Mouse (Mus musculus) heart, embryonic 14.5 days (tissue): ENCODE measurements around the gene Fam204a. TPM values are rescaled to one million over a fixed set of nuclear protein-coding genes. Genes with fewer than 3 reads are reported as not detected.
A peak's percentile ranks its signal among the peaks of the same experiment; 100 is the strongest.

Experiments used
- ATAC-seq: fragments of 200-750 bp; cut with Nextera tagmentation; 2 replicates; pipeline ENCODE4 v1.8.0; 2017; ENCODE audit warnings: low read depth, moderate TSS enrichment; ENCODE audit not compliant: insufficient number of reproducible peaks, insufficient read depth, low FRiP score
- H3K27ac ChIP-seq, 2 experiments: fragments of 200-500 bp in 1 of 2; fragments of 300-500 bp in 1 of 2; sonication (generic) in 1 of 2; replicated peaks in 1 of 2; 2 replicates each; pipeline ENCODE4 v1.5.1; 2012 to 2014; ENCODE audit warnings: low read depth in 2 of 2, low read length in 2 of 2, control low read depth in 1 of 2, mild to moderate bottlenecking in 1 of 2, mixed read lengths in 1 of 2; ENCODE audit not compliant: control insufficient read depth in 1 of 2, insufficient read depth in 1 of 2
- H3K27me3 ChIP-seq: fragments of 300-500 bp; sonication (generic); 2 replicates; pipeline ENCODE4 v1.6.1; 2014; ENCODE audit warnings: mild to moderate bottlenecking, low read length, control low read depth; ENCODE audit not compliant: control insufficient read depth, insufficient read depth
- H3K36me3 ChIP-seq: fragments of 300-500 bp; sonication (generic); 2 replicates; pipeline ENCODE4 v1.6.1; 2014; ENCODE audit warnings: mild to moderate bottlenecking, control low read depth, low read length, mixed read lengths; ENCODE audit not compliant: control insufficient read depth, insufficient read depth
- H3K4me1 ChIP-seq, 2 experiments: fragments of 200-500 bp in 1 of 2; fragments of 300-500 bp in 1 of 2; sonication (generic) in 1 of 2; 2 replicates each; pipeline ENCODE4 v1.6.1; 2012 to 2014; ENCODE audit warnings: low read length in 2 of 2, control low read depth in 1 of 2, mixed read lengths in 1 of 2; ENCODE audit not compliant: control insufficient read depth in 2 of 2, insufficient read depth in 2 of 2
- H3K4me2 ChIP-seq: fragments of 300-500 bp; sonication (generic); 2 replicates; pipeline ENCODE4 v1.6.1; 2014; ENCODE audit warnings: mild to moderate bottlenecking, low read length
- H3K4me3 ChIP-seq, 2 experiments: fragments of 200-500 bp in 1 of 2; fragments of 300-500 bp in 1 of 2; sonication (generic) in 1 of 2; 2 replicates each; pipeline ENCODE4 v1.5.1; 2012 to 2014; ENCODE audit warnings: low read length in 2 of 2, mild to moderate bottlenecking in 2 of 2, control low read depth in 1 of 2, low read depth in 1 of 2, moderate library complexity in 1 of 2; ENCODE audit not compliant: control insufficient read depth in 1 of 2, insufficient read depth in 1 of 2
- H3K9ac ChIP-seq: fragments of 300-500 bp; sonication (generic); 2 replicates; pipeline ENCODE4 v1.6.1; 2014; ENCODE audit warnings: mild to moderate bottlenecking, low read length
- H3K9me3 ChIP-seq: fragments of 300-500 bp; sonication (generic); 2 replicates; pipeline ENCODE4 v1.6.1; 2016; ENCODE audit warnings: low read length, control low read depth; ENCODE audit not compliant: control insufficient read depth
- WGBS: fragments of 180-500 bp; shearing (Covaris S2); extraction: QIAGEN DNeasy Blood & Tissue Kit; methylation state at CpG from one replicate; pipeline ENCODE4 v1.1.7; 2014; 5-methylcytosine and 5-hydroxymethylcytosine counted together
- polyA plus RNA-seq: library from polyadenylated mRNA; unstranded; fragments of >200 nt; fragmentation: Nextera tagmentation; extraction: Ambion mirVana; gene quantifications from 2 replicates; pipeline ENCODE4 v1.2.1, GENCODE M21; 2014

The Fam204a gene
- polyA plus RNA-seq: 34.5 and 35.9 TPM in 2 replicates

GRCm38 (mm10) chr19:60225899-60226844 is at the start of gene Fam204a:
Fam204a (minus strand) TSS chr19:60226701.
- peak within 1 kb of the TSS; percentile 84 to 95 for H3K4me3 ChIP-seq
- peaks cover 2 to 8% of the 10 kb centered on the region in 2 experiments for H3K4me1 ChIP-seq
- ATAC-seq: peak; percentile 96
- H3K27ac ChIP-seq: peak within 1 kb of the TSS; percentile 95 to 99
- peak within 1 kb of the TSS; percentile 68 for H3K4me2 ChIP-seq
- no peaks in the 10 kb centered on the region for H3K36me3 ChIP-seq
- no peaks in the 10 kb centered on the region for H3K27me3 ChIP-seq
- under 1% methylated on average over 64 of the region's 68 CpGs for WGBS
- H3K9me3 ChIP-seq: no peaks in the 10 kb centered on the region
- H3K9ac ChIP-seq: peak within 1 kb of the TSS; percentile 97

GRCm38 (mm10) chr19:60265789-60266188 is 39.3 kb upstream of the Fam204a start:
- Histone ChIP-seq H3K9me3 (no peaks in the 10 kb centered on the region), H3K4me2 (no peak overlapping the region)
- WGBS: 43% methylated on average over 1 of the region's 1 CpGs

GRCm38 (mm10) chr19:60260689-60261088 is 34.2 kb upstream of the Fam204a start:
- no peaks in the 10 kb centered on the region for H3K27me3 ChIP-seq
- no peaks in the 10 kb centered on the region for H3K4me1 ChIP-seq
- H3K4me3 ChIP-seq: no peak overlapping the region
- no peak overlapping the region for H3K27ac ChIP-seq
- no peak overlapping the region for H3K4me2 ChIP-seq
- no peak overlapping the region for H3K9ac ChIP-seq
- ATAC-seq: no peak
- no peaks in the 10 kb centered on the region for H3K9me3 ChIP-seq
- 80% methylated on average over 5 of the region's 5 CpGs for WGBS
- no peaks in the 10 kb centered on the region for H3K36me3 ChIP-seq

More at GRCm38 (mm10) chr19:60265789-60266188, 39.3 kb upstream of the Fam204a start:
- Histone ChIP-seq H3K9ac (no peak overlapping the region), H3K4me3 (no peak overlapping the region), H3K27ac (no peak overlapping the region), H3K36me3 (no peaks in the 10 kb centered on the region), H3K27me3 (no peaks in the 10 kb centered on the region), H3K4me1 (no peaks in the 10 kb centered on the region)
- ATAC-seq: no peak

GRCm38 (mm10) chr19:60252021-60252420 is 25.5 kb upstream of the Fam204a start:
- no peaks in the 10 kb centered on the region for H3K4me1 ChIP-seq
- WGBS: 34% methylated on average over 2 of the region's 2 CpGs
- ATAC-seq: no peak

GRCm38 (mm10) chr19:60251197-60251596 is 24.7 kb upstream of the Fam204a start:
- ATAC-seq: no peak
- Histone ChIP-seq H3K27ac (no peak overlapping the region), H3K27me3 (no peaks in the 10 kb centered on the region), H3K9me3 (no peaks in the 10 kb centered on the region), H3K9ac (no peak overlapping the region), H3K4me3 (no peak overlapping the region), H3K4me2 (no peak overlapping the region), H3K4me1 (no peaks in the 10 kb centered on the region), H3K36me3 (no peaks in the 10 kb centered on the region)
- WGBS: 77% methylated on average over 9 of the region's 9 CpGs

More at GRCm38 (mm10) chr19:60252021-60252420, 25.5 kb upstream of the Fam204a start:
- no peak overlapping the region for H3K4me3 ChIP-seq
- no peak overlapping the region for H3K9ac ChIP-seq
- H3K4me2 ChIP-seq: no peak overlapping the region
- no peaks in the 10 kb centered on the region for H3K9me3 ChIP-seq
- no peaks in the 10 kb centered on the region for H3K36me3 ChIP-seq
- no peaks in the 10 kb centered on the region for H3K27me3 ChIP-seq
- H3K27ac ChIP-seq: no peak overlapping the region

- H3K9ac ChIP-seq: no peak overlapping the region
- 84% methylated on average over 3 of the region's 3 CpGs for WGBS
- H3K4me1 ChIP-seq: no peaks in the 10 kb centered on the region
- no peaks in the 10 kb centered on the region for H3K27me3 ChIP-seq
- no peak overlapping the region for H3K27ac ChIP-seq
- no peak for ATAC-seq
- no peak overlapping the region for H3K4me2 ChIP-seq
- H3K4me3 ChIP-seq: no peak overlapping the region
- no peaks in the 10 kb centered on the region for H3K36me3 ChIP-seq
- H3K9me3 ChIP-seq: no peaks in the 10 kb centered on the region
Observed at GRCm38 (mm10) chr19:60245250-60245649, 18.7 kb upstream of the Fam204a start.

GRCm38 (mm10) chr19:60242620-60243019 is 16.1 kb upstream of the Fam204a start:
- H3K27ac ChIP-seq: no peak overlapping the region
- no peaks in the 10 kb centered on the region for H3K4me1 ChIP-seq
- no peaks in the 10 kb centered on the region for H3K9me3 ChIP-seq
- H3K36me3 ChIP-seq: no peaks in the 10 kb centered on the region
- ATAC-seq: no peak
- no peak overlapping the region for H3K4me2 ChIP-seq
- WGBS: 83% methylated on average over 7 of the region's 7 CpGs
- no peaks in the 10 kb centered on the region for H3K27me3 ChIP-seq
- no peak overlapping the region for H3K9ac ChIP-seq
- H3K4me3 ChIP-seq: no peak overlapping the region
